Mouse (Mus musculus) stomach, embryonic 15.5 days (tissue): ENCODE measurements around the gene Epop. TPM values are rescaled to one million over a fixed set of nuclear protein-coding genes. Genes with fewer than 3 reads are reported as not detected.
"Not testable (repeated sequence)": the region's sequence is repeated elsewhere in the genome, so short reads cannot be mapped to it uniquely, and the experiment has no call there.

Experiments used
- ATAC-seq: fragments of 200-750 bp; cut with Nextera tagmentation; 2 replicates; pipeline ENCODE4 v1.8.0; 2017; ENCODE audit warnings: low read depth, moderate number of reproducible peaks, moderate TSS enrichment; ENCODE audit not compliant: insufficient read depth, low FRiP score
- H3K27ac ChIP-seq: fragments of 300-500 bp; sonication (generic); 2 replicates; pipeline ENCODE4 v1.5.1; 2015; ENCODE audit warnings: mild to moderate bottlenecking, inconsistent platforms
- H3K27me3 ChIP-seq: fragments of 300-500 bp; sonication (generic); replicated peaks from 2 replicates; pipeline ENCODE4 v1.6.1; 2015; ENCODE audit warnings: inconsistent platforms
- H3K36me3 ChIP-seq: fragments of 300-500 bp; sonication (generic); 2 replicates; pipeline ENCODE4 v1.6.1; 2015; ENCODE audit warnings: inconsistent platforms
- H3K4me1 ChIP-seq: fragments of 300-500 bp; sonication (generic); 2 replicates; pipeline ENCODE4 v1.6.1; 2015; ENCODE audit warnings: inconsistent platforms
- H3K4me2 ChIP-seq: fragments of 300-500 bp; sonication (generic); 2 replicates; pipeline ENCODE4 v1.6.1; 2015; ENCODE audit warnings: mild to moderate bottlenecking, inconsistent platforms
- H3K4me3 ChIP-seq: fragments of 300-500 bp; sonication (generic); replicated peaks from 2 replicates; pipeline ENCODE4 v1.5.1; 2015; ENCODE audit warnings: inconsistent platforms
- H3K9ac ChIP-seq: fragments of 300-500 bp; sonication (generic); 2 replicates; pipeline ENCODE4 v1.6.1; 2015; ENCODE audit warnings: inconsistent platforms
- H3K9me3 ChIP-seq: fragments of 300-500 bp; sonication (generic); 2 replicates; pipeline ENCODE4 v1.6.1; 2016; ENCODE audit warnings: inconsistent platforms
- WGBS: fragments of 180-500 bp; shearing (Covaris S2); methylation state at CpG from one replicate; pipeline ENCODE4 v1.1.7; 2015; 5-methylcytosine and 5-hydroxymethylcytosine counted together
- polyA plus RNA-seq: library from polyadenylated mRNA; unstranded; fragments of >200 nt; fragmentation: Nextera tagmentation; extraction: Ambion mirVana; gene quantifications from 2 replicates; pipeline ENCODE4 v1.2.1, GENCODE M21; 2015

The Epop gene
- polyA plus RNA-seq, 1 experiment from 2014 or later = 3.7 TPM

GRCm38 (mm10) chr11:97642746-97643145 is 13.2 kb upstream of the Epop start:
- Histone ChIP-seq H3K4me1 (no peaks in the 10 kb centered on the region), H3K27ac (no peak overlapping the region), H3K4me2 (no peak overlapping the region), H3K9ac (no peak overlapping the region), H3K9me3 (no peaks in the 10 kb centered on the region), H3K36me3 (no peaks in the 10 kb centered on the region), H3K27me3 (no peaks in the 10 kb centered on the region), H3K4me3 (no peak overlapping the region)
- 54% methylated on average over 2 of the region's 2 CpGs for WGBS
- ATAC-seq = no peak

GRCm38 (mm10) chr11:97641668-97642067 is 12.2 kb upstream of the Epop start:
- Histone ChIP-seq H3K36me3 (no peaks in the 10 kb centered on the region), H3K9me3 (no peaks in the 10 kb centered on the region), H3K4me1 (no peaks in the 10 kb centered on the region), H3K9ac (no peak overlapping the region), H3K4me3 (no peak overlapping the region), H3K27ac (no peak overlapping the region), H3K27me3 (no peaks in the 10 kb centered on the region), H3K4me2 (no peak overlapping the region)
- WGBS = 51% methylated on average over 8 of the region's 8 CpGs
- no peak for ATAC-seq

GRCm38 (mm10) chr11:97635468-97636019 is 6.0 kb upstream of the Epop start:
- Histone ChIP-seq H3K4me2 (no peak overlapping the region), H3K9me3 (no peaks in the 10 kb centered on the region), H3K4me3 (no peak overlapping the region), H3K36me3 (no peaks in the 10 kb centered on the region), H3K4me1 (no peaks in the 10 kb centered on the region), H3K27ac (no peak overlapping the region), H3K9ac (no peak overlapping the region), H3K27me3 (peaks cover 13% of the 10 kb centered on the region)
- ATAC-seq = no peak
- WGBS = 56% methylated on average over 11 of the region's 11 CpGs

GRCm38 (mm10) chr11:97632440-97632839 is 2.9 kb upstream of the Epop start:
- not testable (repeated sequence) for H3K27ac ChIP-seq, H3K4me2 ChIP-seq, H3K9ac ChIP-seq, H3K36me3 ChIP-seq, H3K9me3 ChIP-seq, ATAC-seq, H3K4me3 ChIP-seq
- H3K27me3 ChIP-seq = peaks cover 41% of the 10 kb centered on the region
- H3K4me1 ChIP-seq = peaks cover 23% of the 10 kb centered on the region
- 83% methylated on average over 4 of the region's 4 CpGs for WGBS

- Histone ChIP-seq H3K27me3 (peaks cover 46% of the 10 kb centered on the region), H3K4me1 (peaks cover 24% of the 10 kb centered on the region), H3K36me3 (no peaks in the 10 kb centered on the region), H3K27ac (no peak overlapping the region), H3K9me3 (no peaks in the 10 kb centered on the region), H3K4me2 (no peak overlapping the region), H3K4me3 (no peak overlapping the region), H3K9ac (no peak overlapping the region)
- no peak for ATAC-seq
- 6% methylated on average over 12 of the region's 12 CpGs for WGBS
Observed at GRCm38 (mm10) chr11:97631938-97632337, 2.4 kb upstream of the Epop start.

- Histone ChIP-seq H3K9ac (no peak overlapping the region), H3K9me3 (no peaks in the 10 kb centered on the region), H3K27me3 (peaks cover 49% of the 10 kb centered on the region), H3K4me3 (no peak overlapping the region), H3K36me3 (no peaks in the 10 kb centered on the region), H3K4me1 (peaks cover 24% of the 10 kb centered on the region), H3K27ac (no peak overlapping the region), H3K4me2 (no peak overlapping the region)
- WGBS = 27% methylated on average over 5 of the region's 5 CpGs
- ATAC-seq = no peak
Observed at GRCm38 (mm10) chr11:97631500-97631899, 2.0 kb upstream of the Epop start.

- Histone ChIP-seq H3K27ac (no peak overlapping the region), H3K9me3 (no peaks in the 10 kb centered on the region), H3K27me3 (peaks cover 53% of the 10 kb centered on the region), H3K9ac (no peak overlapping the region), H3K4me3 (no peak overlapping the region), H3K36me3 (no peaks in the 10 kb centered on the region), H3K4me2 (no peak overlapping the region), H3K4me1 (peaks cover 24% of the 10 kb centered on the region)
- 43% methylated on average over 2 of the region's 2 CpGs for WGBS
- no peak for ATAC-seq
Observed at GRCm38 (mm10) chr11:97631046-97631445, 1.5 kb upstream of the Epop start.

- H3K9me3 ChIP-seq = no peaks in the 10 kb centered on the region
- H3K4me1 ChIP-seq = peaks cover 24% of the 10 kb centered on the region
- H3K27me3 ChIP-seq = peaks cover 72% of the 10 kb centered on the region
- under 1% methylated on average over 91 of the region's 106 CpGs for WGBS
- H3K4me3 ChIP-seq = peak overlapping the region; percentile 66
- H3K36me3 ChIP-seq = no peaks in the 10 kb centered on the region
- peak overlapping the region; percentile 29 for H3K9ac ChIP-seq
- ATAC-seq = peak; percentile 48
- no peak overlapping the region for H3K27ac ChIP-seq
- peak overlapping the region; percentile 90 for H3K4me2 ChIP-seq
Observed at GRCm38 (mm10) chr11:97628568-97629518, 659 bp downstream of the Epop start.

GRCm38 (mm10) chr11:97628303-97628567 is 1.3 kb downstream of the Epop start:
- Histone ChIP-seq H3K4me2 (peak overlapping the region; percentile 90), H3K4me1 (peaks cover 24% of the 10 kb centered on the region), H3K9me3 (no peaks in the 10 kb centered on the region), H3K36me3 (no peaks in the 10 kb centered on the region), H3K27ac (no peak overlapping the region), H3K9ac (no peak overlapping the region), H3K27me3 (peaks cover 77% of the 10 kb centered on the region), H3K4me3 (peak overlapping the region; percentile 66)
- ATAC-seq = no peak
- 1% methylated on average over 28 of the region's 28 CpGs for WGBS

GRCm38 (mm10) chr11:97627556-97628302 is 1.8 kb downstream of the Epop start:
- ATAC-seq = no peak
- H3K9me3 ChIP-seq = no peaks in the 10 kb centered on the region
- no peaks in the 10 kb centered on the region for H3K36me3 ChIP-seq
- peak overlapping the region; percentile 90 for H3K4me2 ChIP-seq
- H3K4me1 ChIP-seq = peaks cover 24% of the 10 kb centered on the region
- WGBS = 11% methylated on average over 30 of the region's 30 CpGs
- H3K4me3 ChIP-seq = peak overlapping the region; percentile 66
- no peak overlapping the region for H3K9ac ChIP-seq
- H3K27ac ChIP-seq = no peak overlapping the region
- H3K27me3 ChIP-seq = peaks cover 78% of the 10 kb centered on the region

- Histone ChIP-seq H3K9ac (no peak overlapping the region), H3K4me3 (no peak overlapping the region), H3K27me3 (peaks cover 78% of the 10 kb centered on the region), H3K9me3 (no peaks in the 10 kb centered on the region), H3K4me1 (peaks cover 24% of the 10 kb centered on the region), H3K36me3 (no peaks in the 10 kb centered on the region), H3K27ac (no peak overlapping the region), H3K4me2 (no peak overlapping the region)
- 17% methylated on average over 10 of the region's 10 CpGs for WGBS
- ATAC-seq = no peak
Observed at GRCm38 (mm10) chr11:97626850-97627249, 2.7 kb downstream of the Epop start.

GRCm38 (mm10) chr11:97626431-97626830 is 3.1 kb downstream of the Epop start:
- Histone ChIP-seq H3K27ac (no peak overlapping the region), H3K9me3 (no peaks in the 10 kb centered on the region), H3K36me3 (no peaks in the 10 kb centered on the region), H3K4me2 (no peak overlapping the region), H3K4me1 (peaks cover 24% of the 10 kb centered on the region), H3K9ac (no peak overlapping the region), H3K4me3 (no peak overlapping the region), H3K27me3 (peaks cover 74% of the 10 kb centered on the region)
- WGBS = 13% methylated on average over 13 of the region's 13 CpGs
- ATAC-seq = no peak
